Mouse (Mus musculus) lung, postnatal 0 days (tissue): ENCODE data around the gene Tectb. TPM values are rescaled to one million over a fixed set of nuclear protein-coding genes. Genes with fewer than 3 reads are reported as not detected.

Experiments
- ATAC-seq: fragments of 200-750 bp; cut with Nextera tagmentation; 2 replicates; pipeline ENCODE4 v1.8.0; 2017; ENCODE audit warnings: moderate library complexity
- DNase-seq: peaks from one replicate; pipeline ENCODE4 v3.0.0-alpha.2; 2016; ENCODE audit warnings: low spot score
- H3K27ac ChIP-seq: fragments of 300-500 bp; sonication (generic); 2 replicates; pipeline ENCODE4 v1.5.1; 2014; ENCODE audit warnings: antibody characterized with exemption, mild to moderate bottlenecking, low read length, mixed read lengths
- H3K27me3 ChIP-seq: fragments of 300-500 bp; sonication (generic); replicated peaks from 2 replicates; pipeline ENCODE4 v1.6.1; 2014; ENCODE audit warnings: low read length, mixed read lengths; ENCODE audit not compliant: insufficient read depth
- H3K36me3 ChIP-seq: fragments of 300-500 bp; sonication (generic); 2 replicates; pipeline ENCODE4 v1.6.1; 2014; ENCODE audit warnings: low read length, mixed read lengths; ENCODE audit not compliant: insufficient read depth
- H3K4me1 ChIP-seq: fragments of 300-500 bp; sonication (generic); 2 replicates; pipeline ENCODE4 v1.6.1; 2014; ENCODE audit warnings: antibody characterized with exemption, low read depth, low read length, mixed read lengths; ENCODE audit not compliant: insufficient read depth
- H3K4me2 ChIP-seq: fragments of 300-500 bp; sonication (generic); replicated peaks from 2 replicates; pipeline ENCODE4 v1.6.1; 2014; ENCODE audit warnings: low read depth, mild to moderate bottlenecking, low read length, moderate library complexity, mixed read lengths
- H3K4me3 ChIP-seq: fragments of 300-500 bp; sonication (generic); 2 replicates; pipeline ENCODE4 v1.5.1; 2014; ENCODE audit warnings: low read depth, low read length
- H3K9ac ChIP-seq: fragments of 300-500 bp; sonication (generic); replicated peaks from 2 replicates; pipeline ENCODE4 v1.6.1; 2014; ENCODE audit warnings: low read depth, mild to moderate bottlenecking
- H3K9me3 ChIP-seq: fragments of 300-500 bp; sonication (generic); 2 replicates; pipeline ENCODE4 v1.6.1; 2016; ENCODE audit warnings: low read length, mixed read lengths
- CTCF ChIP-seq: IDR thresholded peaks from 2 replicates; pipeline ENCODE4 v1.5.1; 2016; ENCODE audit warnings: antibody characterized with exemption, mild to moderate bottlenecking
- EP300 ChIP-seq: IDR thresholded peaks from 2 replicates; pipeline ENCODE4 v1.6.1; 2016; ENCODE audit warnings: antibody characterized with exemption, mild to moderate bottlenecking, control low read depth
- WGBS: fragments of 180-500 bp; shearing (Covaris S2); extraction: QIAGEN DNeasy Blood & Tissue Kit; methylation state at CpG from one replicate; pipeline ENCODE4 v1.1.7; 2014; 5-methylcytosine and 5-hydroxymethylcytosine counted together
- polyA plus RNA-seq: library from polyadenylated mRNA; unstranded; fragments of >200 nt; fragmentation: Nextera tagmentation; extraction: Ambion mirVana; gene quantifications from 2 replicates; pipeline ENCODE4 v1.2.1, GENCODE M21; 2015

Tectb gene
- polyA plus RNA-seq, 1 experiment from 2014 or later, result 0.21 TPM

DNA sequence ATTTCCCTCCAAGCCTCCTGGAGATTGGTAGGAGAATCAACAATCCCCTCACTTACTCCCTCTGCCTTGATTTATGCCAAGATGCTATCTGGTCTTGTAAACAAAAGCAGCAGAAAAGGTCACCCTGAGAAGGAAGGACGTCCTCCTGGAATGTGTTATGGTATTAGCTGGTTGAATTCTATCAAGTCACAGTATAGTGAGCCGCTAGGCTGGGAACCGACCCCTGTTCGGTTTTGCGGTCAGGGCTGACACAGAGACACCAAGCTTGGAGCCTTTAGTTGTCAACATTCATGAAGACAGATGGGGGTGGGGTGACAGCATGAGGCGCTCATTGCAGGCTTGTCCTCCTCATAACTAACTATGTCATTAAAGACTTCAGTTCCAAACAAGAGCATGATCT is 20.7 kb upstream of the Tectb start:
- no peaks in the 10 kb centered on the region for H3K36me3 ChIP-seq
- no peak overlapping the region for H3K4me3 ChIP-seq
- TF ChIP-seq EP300 (no peak), CTCF (no peak)
- H3K4me2 ChIP-seq, result no peak overlapping the region
- 36% methylated on average over 6 of the region's 6 CpGs for WGBS
- ATAC-seq, result 0 out of 2 replicates have a peak, but pooled peaks have one; percentile 23
- H3K4me1 ChIP-seq, result peaks cover 3% of the 10 kb centered on the region; the same call in 1 of the 2 replicates
- H3K27ac ChIP-seq, result no peak overlapping the region
- no peak for DNase-seq
- H3K9ac ChIP-seq, result no peak overlapping the region
- H3K27me3 ChIP-seq, result no peaks in the 10 kb centered on the region
- H3K9me3 ChIP-seq, result no peaks in the 10 kb centered on the region

DNA sequence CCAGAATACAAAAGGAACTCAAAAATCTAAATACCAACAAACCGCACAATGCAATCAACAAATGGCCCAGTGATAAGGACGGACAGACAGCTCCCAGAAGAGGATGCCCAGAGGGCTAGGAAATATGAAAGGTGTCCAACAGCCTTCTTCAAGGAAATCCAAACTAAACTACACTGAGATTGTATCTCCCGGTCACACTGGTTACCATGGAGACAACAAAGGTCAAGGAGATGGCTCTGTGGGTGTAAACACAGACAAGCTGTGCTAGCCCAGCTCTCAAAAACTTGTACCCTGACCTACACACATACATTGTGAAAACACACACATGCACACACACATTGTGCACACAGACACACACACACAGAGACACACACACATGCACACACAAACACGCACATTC is 18.3 kb upstream of the Tectb start:
- H3K4me1 ChIP-seq, result peaks cover 6% of the 10 kb centered on the region
- H3K27me3 ChIP-seq, result no peaks in the 10 kb centered on the region
- ATAC-seq (no peak), DNase-seq (no peak)
- 56% methylated on average over 4 of the region's 4 CpGs for WGBS
- no peaks in the 10 kb centered on the region for H3K9me3 ChIP-seq
- no peaks in the 10 kb centered on the region for H3K36me3 ChIP-seq
- no peak overlapping the region for H3K4me2 ChIP-seq
- H3K9ac ChIP-seq, result no peak overlapping the region
- TF ChIP-seq CTCF (no peak), EP300 (no peak)
- no peak overlapping the region for H3K4me3 ChIP-seq
- H3K27ac ChIP-seq, result no peak overlapping the region

DNA sequence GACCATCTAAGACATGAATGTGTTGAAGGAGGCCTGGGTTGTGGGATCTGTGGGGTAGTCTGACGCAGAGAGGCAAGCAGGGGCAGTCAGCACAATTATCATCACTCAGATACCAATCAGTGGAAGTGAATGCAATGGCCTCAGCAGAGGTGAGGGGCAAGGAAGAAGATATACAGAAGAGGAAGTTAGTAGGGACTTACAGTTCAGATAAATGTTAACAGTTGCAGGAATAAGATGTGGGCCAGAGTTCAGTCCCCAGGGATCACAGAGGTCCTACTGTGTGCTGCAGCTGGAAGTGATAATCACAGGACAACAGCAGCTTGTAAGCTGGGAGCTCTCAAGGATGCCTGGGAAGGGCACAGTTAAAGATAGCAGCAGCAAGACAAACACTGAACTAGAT is 16.4 kb upstream of the Tectb start:
- no peak overlapping the region for H3K4me3 ChIP-seq
- TF ChIP-seq CTCF (no peak), EP300 (no peak)
- H3K27ac ChIP-seq, result no peak overlapping the region
- H3K4me2 ChIP-seq, result no peak overlapping the region
- ATAC-seq (no peak), DNase-seq (no peak)
- WGBS, result 82% methylated on average over 1 of the region's 1 CpGs
- H3K36me3 ChIP-seq, result no peaks in the 10 kb centered on the region
- H3K9me3 ChIP-seq, result no peaks in the 10 kb centered on the region
- H3K27me3 ChIP-seq, result no peaks in the 10 kb centered on the region
- H3K4me1 ChIP-seq, result peaks cover 6% of the 10 kb centered on the region
- no peak overlapping the region for H3K9ac ChIP-seq

DNA sequence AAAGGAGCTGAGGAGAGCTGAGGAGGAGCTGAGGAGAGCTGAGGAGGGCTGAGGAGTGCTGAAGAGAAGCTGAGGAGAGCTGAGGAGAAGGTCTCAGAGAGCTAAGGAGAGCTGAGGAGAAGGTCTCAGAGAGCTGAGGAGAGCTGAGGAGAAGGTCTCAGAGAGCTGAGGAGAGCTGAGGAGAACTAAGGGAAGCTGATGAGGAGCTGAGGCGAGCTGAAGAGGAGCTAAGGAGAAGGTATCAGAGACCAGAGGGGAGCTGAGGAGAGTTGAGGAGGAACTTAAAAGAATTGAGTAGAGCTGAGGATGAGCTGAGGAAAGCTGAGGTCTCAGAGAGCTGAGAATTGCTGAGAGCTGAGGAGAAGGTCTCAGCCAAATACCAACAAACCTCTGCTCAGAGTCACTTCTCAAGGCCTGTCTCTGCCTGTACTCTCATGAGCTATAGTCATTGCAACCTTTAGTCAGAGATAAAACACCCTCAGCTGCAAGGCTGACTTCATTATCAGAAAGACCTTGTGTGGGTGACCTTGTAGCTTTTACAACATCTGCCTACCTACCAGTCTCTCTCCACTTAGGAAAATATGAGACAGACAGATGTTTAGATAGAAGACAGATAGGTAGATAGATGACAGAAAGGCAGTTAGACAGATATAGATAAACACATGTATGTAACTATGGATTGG is 15.2 kb upstream of the Tectb start:
- TF ChIP-seq EP300, result no peak
- no peak for TF ChIP-seq CTCF
- DNase-seq (no peak), ATAC-seq (no peak; the same call in 1 of the 2 replicates)
- Histone ChIP-seq H3K9ac (no peak overlapping the region), H3K9me3 (no peaks in the 10 kb centered on the region), H3K36me3 (no peaks in the 10 kb centered on the region), H3K27me3 (no peaks in the 10 kb centered on the region), H3K27ac (no peak overlapping the region), H3K4me2 (0 out of 2 replicates have a peak overlapping the region, but pooled peaks have one; percentile 3), H3K4me1 (peaks cover 4% of the 10 kb centered on the region), H3K4me3 (no peak overlapping the region)
- 54% methylated on average over 1 of the region's 1 CpGs for WGBS

DNA sequence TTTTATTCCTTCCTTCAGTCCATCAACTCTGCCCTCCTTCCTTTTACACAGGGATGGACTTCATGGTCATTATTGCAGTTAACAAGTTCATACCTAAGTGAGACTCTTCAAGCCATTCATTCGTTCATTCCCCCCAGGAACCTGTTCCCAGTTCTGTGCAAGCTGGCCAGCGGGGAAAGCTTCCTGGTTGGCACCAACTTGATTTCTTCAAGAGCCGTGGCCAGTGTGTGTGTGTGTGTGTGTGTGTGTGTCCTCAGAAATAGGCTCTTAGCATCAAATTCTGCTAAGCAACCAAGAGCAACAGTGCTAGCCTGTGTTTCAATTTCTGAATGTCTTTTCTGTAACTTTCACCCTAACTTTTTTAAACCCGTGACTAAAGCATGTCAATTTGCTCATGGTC is 14.6 kb upstream of the Tectb start:
- no peak overlapping the region for H3K27ac ChIP-seq
- DNase-seq (peak; percentile 64), ATAC-seq (peak; percentile 11; the same call in 1 of the 2 replicates)
- no peak overlapping the region for H3K9ac ChIP-seq
- WGBS, result 55% methylated on average over 4 of the region's 4 CpGs
- no peak overlapping the region for H3K4me3 ChIP-seq
- H3K4me2 ChIP-seq, result no peak overlapping the region
- no peak for TF ChIP-seq CTCF
- TF ChIP-seq EP300, result no peak
- peaks cover 3% of the 10 kb centered on the region for H3K4me1 ChIP-seq
- H3K27me3 ChIP-seq, result no peaks in the 10 kb centered on the region
- no peaks in the 10 kb centered on the region for H3K9me3 ChIP-seq
- no peaks in the 10 kb centered on the region for H3K36me3 ChIP-seq

DNA sequence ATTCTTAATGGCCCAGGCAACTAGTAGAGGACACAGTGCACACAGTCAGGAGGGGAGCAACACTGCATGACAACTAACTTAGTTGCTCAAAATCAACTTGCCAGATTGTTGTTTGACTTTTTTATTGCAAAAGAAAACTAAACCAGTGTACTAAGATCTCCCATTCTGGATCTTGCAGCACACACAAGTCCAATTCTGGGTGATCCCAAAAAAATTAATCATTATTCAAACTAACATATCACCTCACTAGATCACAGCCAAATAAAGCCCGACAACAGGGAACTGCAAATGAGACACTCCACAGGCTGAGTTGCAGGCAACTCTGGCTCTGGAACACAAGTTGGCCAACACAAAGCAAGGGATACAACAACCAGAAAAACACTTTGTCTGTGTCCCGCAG is 13.8 kb upstream of the Tectb start:
- no peak for ATAC-seq
- H3K4me1 ChIP-seq, result peaks cover 6% of the 10 kb centered on the region
- H3K4me3 ChIP-seq, result no peak overlapping the region
- H3K36me3 ChIP-seq, result no peaks in the 10 kb centered on the region
- no peak for TF ChIP-seq EP300
- no peak for TF ChIP-seq CTCF
- H3K27ac ChIP-seq, result no peak overlapping the region
- DNase-seq, result no peak
- WGBS, result 64% methylated on average over 2 of the region's 2 CpGs
- no peak overlapping the region for H3K4me2 ChIP-seq
- H3K27me3 ChIP-seq, result no peaks in the 10 kb centered on the region
- H3K9me3 ChIP-seq, result no peaks in the 10 kb centered on the region
- no peak overlapping the region for H3K9ac ChIP-seq
